Mouse (Mus musculus): ENCODE measurements around the gene Adamts17.

DNA sequence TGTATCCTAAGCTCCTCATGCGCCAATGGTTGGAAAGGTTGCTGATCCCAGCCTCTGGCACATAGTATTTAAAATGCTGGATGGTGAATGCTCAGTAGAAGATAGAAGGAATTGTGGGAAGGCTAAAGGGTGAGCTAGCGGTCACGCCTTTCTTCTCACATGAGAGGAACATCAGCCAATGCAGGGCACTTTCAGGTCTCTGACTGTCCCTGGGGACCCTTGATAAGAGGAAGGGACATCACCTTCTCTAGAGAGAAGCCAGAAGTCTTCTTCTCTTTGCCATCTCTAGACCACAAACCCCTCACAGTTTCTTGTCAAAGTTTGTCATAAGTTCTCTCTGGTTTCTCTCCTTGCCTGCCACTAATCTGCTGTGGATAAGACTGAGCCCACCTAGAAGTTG, 109.5 kb downstream of the Adamts17 start:
- TF ChIP-seq CTCF (IDR thresholded peaks at IDR 0.05; ENCODE audit: borderline replicate concordance, control insufficient read depth, extremely low read depth, insufficient read depth, low read length, poor library complexity) = no peak
- no peak for TF ChIP-seq POLR2A (IDR thresholded peaks at IDR 0.05; ENCODE audit: control insufficient read depth, extremely low read depth, insufficient read depth, low read length, poor library complexity)
